Mouse (Mus musculus) lung, postnatal 4 days (tissue): ENCODE data around the gene Cct7.

Source experiments
- DNase-seq, 2 experiments: peaks; one replicate each; pipeline ENCODE4 v3.0.0; 2021

Cct7 gene

GRCm38 (mm10) chr6:85452816-85453215 lies 1.5 kb downstream of the Cct7 start:
- no peak for DNase-seq

- no peak for DNase-seq
These were observed 8.3 kb downstream of the Cct7 start for GRCm38 (mm10) chr6:85459621-85460020.

GRCm38 (mm10) chr6:85465381-85465780 lies 14.1 kb downstream of the Cct7 start:
- DNase-seq: no peak

- no peak for DNase-seq
These were observed 18.5 kb downstream of the Cct7 start for GRCm38 (mm10) chr6:85469660-85470430.

GRCm38 (mm10) chr6:85471962-85472361 lies 20.6 kb downstream of the Cct7 start:
- no peak for DNase-seq

GRCm38 (mm10) chr6:85472542-85472941 lies 21.2 kb downstream of the Cct7 start:
- no peak for DNase-seq

- DNase-seq: no peak
These were observed 24.3 kb downstream of the Cct7 start for GRCm38 (mm10) chr6:85475581-85475980.

GRCm38 (mm10) chr6:85477366-85477917 lies 26.1 kb downstream of the Cct7 start:
- DNase-seq: peak; percentile 23 to 29

- no peak for DNase-seq
These were observed 27.1 kb downstream of the Cct7 start for GRCm38 (mm10) chr6:85478416-85478815.

GRCm38 (mm10) chr6:85479979-85480378 lies 28.7 kb downstream of the Cct7 start:
- DNase-seq: no peak

- DNase-seq: no peak
These were observed 29.4 kb downstream of the Cct7 start for GRCm38 (mm10) chr6:85480685-85481084.

GRCm38 (mm10) chr6:85483843-85484721 lies 32.8 kb downstream of the Cct7 start:
- no peak for DNase-seq

- no peak for DNase-seq
These were observed 34.4 kb downstream of the Cct7 start for GRCm38 (mm10) chr6:85485738-85486137.

- DNase-seq: no peak
These were observed 37.2 kb downstream of the Cct7 start for GRCm38 (mm10) chr6:85488510-85488909.

GRCm38 (mm10) chr6:85489717-85490116 lies 38.4 kb downstream of the Cct7 start:
- DNase-seq: no peak

GRCm38 (mm10) chr6:85490252-85490651 lies 38.9 kb downstream of the Cct7 start:
- DNase-seq: no peak

GRCm38 (mm10) chr6:85491606-85492005 lies 40.3 kb downstream of the Cct7 start:
- DNase-seq: no peak

GRCm38 (mm10) chr6:85496976-85497375 lies 45.7 kb downstream of the Cct7 start:
- no peak for DNase-seq

- DNase-seq: no peak
These were observed 46.8 kb downstream of the Cct7 start for GRCm38 (mm10) chr6:85498147-85498546.

GRCm38 (mm10) chr6:85500416-85500815 lies 49.1 kb downstream of the Cct7 start:
- no peak for DNase-seq

- DNase-seq: no peak
These were observed 50.3 kb downstream of the Cct7 start for GRCm38 (mm10) chr6:85501571-85502102.

GRCm38 (mm10) chr6:85502103-85502910 lies 51.0 kb downstream of the Cct7 start:
- DNase-seq: no peak

GRCm38 (mm10) chr6:85502911-85503250 lies 51.6 kb downstream of the Cct7 start, which contains the start of gene Fbxo41:
Gene Fbxo41 (minus strand): TSS chr6:85502994.
- DNase-seq: peak in 1 of 2 experiments; percentile 15
